Mouse (Mus musculus) hindbrain, embryonic 15.5 days (tissue): ENCODE data around the gene Morc4. TPM values are rescaled to one million over a fixed set of nuclear protein-coding genes. Genes with fewer than 3 reads are reported as not detected.

Experiments used
- ATAC-seq: fragments of 200-750 bp; cut with Nextera tagmentation; 2 replicates; pipeline ENCODE4 v1.8.0; 2017; ENCODE audit warnings: low read depth, moderate number of reproducible peaks, moderate TSS enrichment; ENCODE audit not compliant: low FRiP score
- H3K27ac ChIP-seq: fragments of 300-500 bp; sonication (generic); replicated peaks from 2 replicates; pipeline ENCODE4 v1.5.1; 2015; ENCODE audit warnings: mild to moderate bottlenecking, inconsistent platforms
- H3K27me3 ChIP-seq: fragments of 300-500 bp; sonication (generic); 2 replicates; pipeline ENCODE4 v1.6.1; 2015; ENCODE audit warnings: control low read depth, inconsistent platforms
- H3K36me3 ChIP-seq: fragments of 300-500 bp; sonication (generic); 2 replicates; pipeline ENCODE4 v1.6.1; 2015; ENCODE audit warnings: control low read depth, inconsistent platforms
- H3K4me1 ChIP-seq: fragments of 300-500 bp; sonication (generic); replicated peaks from 2 replicates; pipeline ENCODE4 v1.6.1; 2015; ENCODE audit warnings: control low read depth, inconsistent platforms
- H3K4me2 ChIP-seq: fragments of 300-500 bp; sonication (generic); 2 replicates; pipeline ENCODE4 v1.6.1; 2015; ENCODE audit warnings: moderate library complexity, mild to moderate bottlenecking, inconsistent platforms
- H3K4me3 ChIP-seq: fragments of 300-500 bp; sonication (generic); 2 replicates; pipeline ENCODE4 v1.5.1; 2015; ENCODE audit warnings: mild to moderate bottlenecking, inconsistent platforms
- H3K9ac ChIP-seq: fragments of 300-500 bp; sonication (generic); 2 replicates; pipeline ENCODE4 v1.6.1; 2015; ENCODE audit warnings: inconsistent platforms
- H3K9me3 ChIP-seq: fragments of 300-500 bp; sonication (generic); 2 replicates; pipeline ENCODE4 v1.6.1; 2016; ENCODE audit warnings: control low read depth, inconsistent platforms
- WGBS: fragments of 180-500 bp; shearing (Covaris S2); methylation state at CpG from one replicate; pipeline ENCODE4 v1.1.7; 2015; 5-methylcytosine and 5-hydroxymethylcytosine counted together
- polyA plus RNA-seq: library from polyadenylated mRNA; unstranded; fragments of >200 nt; fragmentation: Nextera tagmentation; extraction: Ambion mirVana; gene quantifications from 2 replicates; pipeline ENCODE4 v1.2.1, GENCODE M21; 2015

Morc4 gene
- polyA plus RNA-seq, 1 experiment from 2014 or later, result 2.4 TPM

DNA sequence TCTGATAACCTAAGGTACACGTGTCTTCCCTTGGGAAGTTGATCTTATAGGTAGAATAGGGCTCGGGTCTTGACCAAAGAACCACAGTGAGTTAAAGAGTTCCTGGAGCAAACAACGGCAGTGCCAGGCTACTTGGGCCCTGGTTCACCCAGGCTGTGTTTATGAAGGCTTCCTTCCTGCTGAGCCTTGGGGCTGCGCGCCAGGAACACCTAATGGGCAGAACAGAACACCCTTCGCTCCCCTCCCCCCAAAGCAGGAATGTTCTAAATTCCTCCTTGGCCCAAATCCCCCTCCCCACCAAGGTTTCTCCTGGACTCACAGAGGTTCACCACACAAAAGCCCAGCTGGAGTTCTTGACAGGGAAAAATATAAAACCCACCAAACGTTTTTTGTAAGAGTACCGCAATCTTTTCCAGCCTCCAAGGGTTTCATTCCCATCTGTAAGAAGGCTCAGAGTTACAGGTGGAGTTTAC, 71.0 kb downstream of the Morc4 start, which contains the start of gene Cldn2:
Cldn2 (plus strand) TSS at position 423 of the 473 bp plus-strand sequence.
- no peaks in the 10 kb centered on the region for H3K4me1 ChIP-seq
- H3K27ac ChIP-seq, result no peak within 1 kb of the TSS
- no peak within 1 kb of the TSS for H3K4me2 ChIP-seq
- no peak within 1 kb of the TSS for H3K9ac ChIP-seq
- no peak within 1 kb of the TSS for H3K4me3 ChIP-seq
- H3K36me3 ChIP-seq, result no peaks in the 10 kb centered on the region
- no peaks in the 10 kb centered on the region for H3K27me3 ChIP-seq
- no peaks in the 10 kb centered on the region for H3K9me3 ChIP-seq
- 65% methylated on average over 8 of the region's 8 CpGs for WGBS
- no peak for ATAC-seq

GRCm38 (mm10) chrX:139799953-139800352, 71.5 kb downstream of the Morc4 start:
- ATAC-seq, result no peak
- H3K9me3 ChIP-seq, result no peaks in the 10 kb centered on the region
- H3K4me2 ChIP-seq, result no peak overlapping the region
- no peak overlapping the region for H3K9ac ChIP-seq
- no peak overlapping the region for H3K4me3 ChIP-seq
- no peaks in the 10 kb centered on the region for H3K36me3 ChIP-seq
- WGBS, result 86% methylated on average over 3 of the region's 3 CpGs
- no peaks in the 10 kb centered on the region for H3K4me1 ChIP-seq
- no peaks in the 10 kb centered on the region for H3K27me3 ChIP-seq
- no peak overlapping the region for H3K27ac ChIP-seq

DNA sequence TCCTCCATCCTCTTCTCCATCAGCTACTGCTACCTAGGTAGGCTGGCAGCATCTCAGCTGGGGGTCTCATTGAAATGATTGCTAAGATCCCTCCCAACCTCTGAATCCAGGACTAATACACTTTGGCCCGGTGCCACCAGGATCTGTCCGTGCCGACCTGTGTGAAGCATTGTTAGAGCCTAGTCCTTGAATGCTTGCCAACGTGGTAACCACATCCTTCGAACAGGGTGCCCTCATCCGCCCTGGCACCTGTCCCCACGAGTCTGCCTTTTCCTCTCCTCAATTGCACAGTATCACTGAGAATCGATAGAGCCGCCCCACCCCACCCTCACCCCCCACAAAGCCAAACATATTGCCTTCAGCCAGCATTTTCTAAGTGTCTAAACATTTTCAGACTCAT, 73.6 kb downstream of the Morc4 start:
- Histone ChIP-seq H3K4me1 (no peaks in the 10 kb centered on the region), H3K27ac (no peak overlapping the region), H3K27me3 (no peaks in the 10 kb centered on the region), H3K4me2 (no peak overlapping the region), H3K36me3 (no peaks in the 10 kb centered on the region), H3K4me3 (no peak overlapping the region), H3K9ac (no peak overlapping the region), H3K9me3 (no peaks in the 10 kb centered on the region)
- 70% methylated on average over 9 of the region's 9 CpGs for WGBS
- no peak for ATAC-seq

- 85% methylated on average over 6 of the region's 6 CpGs for WGBS
- no peak overlapping the region for H3K27ac ChIP-seq
These were observed 75.4 kb downstream of the Morc4 start for GRCm38 (mm10) chrX:139796037-139796436.

DNA sequence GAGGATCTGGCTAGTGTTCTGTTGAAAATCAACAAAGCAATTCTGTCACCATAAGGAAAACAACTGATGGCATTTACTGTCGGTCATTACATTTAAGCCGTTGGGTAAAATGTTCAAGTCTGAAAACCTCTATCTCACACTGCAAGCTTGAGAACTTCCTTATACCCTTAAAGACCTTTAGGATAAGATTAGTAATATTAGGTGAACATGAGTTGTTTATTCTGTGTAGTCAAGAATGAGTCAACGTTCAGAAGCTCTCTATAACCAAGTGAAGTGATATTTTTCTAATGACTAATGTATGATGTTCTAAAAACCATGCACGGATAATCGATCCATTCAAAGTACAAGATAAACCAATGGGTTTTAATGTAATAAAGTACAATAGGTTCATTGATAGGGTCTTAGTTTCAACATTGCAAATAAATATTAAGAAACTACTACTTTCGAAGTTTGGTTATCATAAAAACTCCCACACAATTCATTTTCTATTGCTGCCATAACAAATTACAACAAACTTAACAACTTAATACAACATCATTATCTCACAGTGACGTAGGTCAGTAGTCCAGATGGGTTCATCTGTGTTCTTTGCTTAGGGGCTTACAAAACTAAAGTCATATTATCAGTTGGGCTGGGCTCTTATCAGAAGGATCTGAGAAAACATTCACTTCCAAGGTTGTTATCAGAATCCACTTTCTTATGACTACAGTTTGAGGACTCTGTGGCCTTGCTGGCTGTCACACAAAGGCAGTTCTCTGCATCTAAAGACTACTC, 77.2 kb downstream of the Morc4 start:
- Histone ChIP-seq H3K4me2 (no peak overlapping the region), H3K27ac (no peak overlapping the region), H3K36me3 (no peaks in the 10 kb centered on the region), H3K4me3 (no peak overlapping the region), H3K27me3 (0 out of 2 replicates have a peak, but pooled peaks cover 2% of the 10 kb centered on the region), H3K9me3 (no peaks in the 10 kb centered on the region), H3K4me1 (no peaks in the 10 kb centered on the region), H3K9ac (no peak overlapping the region)
- no peak for ATAC-seq
- WGBS, result 86% methylated on average over 7 of the region's 7 CpGs

More at GRCm38 (mm10) chrX:139796037-139796436, 75.4 kb downstream of the Morc4 start:
- no peaks in the 10 kb centered on the region for H3K36me3 ChIP-seq
- no peak for ATAC-seq
- no peak overlapping the region for H3K9ac ChIP-seq
- no peaks in the 10 kb centered on the region for H3K9me3 ChIP-seq
- H3K4me3 ChIP-seq, result no peak overlapping the region
- H3K4me1 ChIP-seq, result no peaks in the 10 kb centered on the region
- no peak overlapping the region for H3K4me2 ChIP-seq
- no peaks in the 10 kb centered on the region for H3K27me3 ChIP-seq

- H3K36me3 ChIP-seq, result no peaks in the 10 kb centered on the region
- H3K4me3 ChIP-seq, result no peak overlapping the region
- H3K4me2 ChIP-seq, result no peak overlapping the region
- ATAC-seq, result no peak
- H3K27ac ChIP-seq, result no peak overlapping the region
- H3K4me1 ChIP-seq, result no peaks in the 10 kb centered on the region
- H3K9ac ChIP-seq, result no peak overlapping the region
- 44% methylated on average over 1 of the region's 1 CpGs for WGBS
- no peaks in the 10 kb centered on the region for H3K9me3 ChIP-seq
- peaks cover 4% of the 10 kb centered on the region; the same call in 1 of the 2 replicates for H3K27me3 ChIP-seq
These were observed 85.7 kb downstream of the Morc4 start for GRCm38 (mm10) chrX:139785764-139786163.

GRCm38 (mm10) chrX:139783045-139783422, 88.4 kb downstream of the Morc4 start:
- WGBS, result 37% methylated on average over 3 of the region's 3 CpGs

DNA sequence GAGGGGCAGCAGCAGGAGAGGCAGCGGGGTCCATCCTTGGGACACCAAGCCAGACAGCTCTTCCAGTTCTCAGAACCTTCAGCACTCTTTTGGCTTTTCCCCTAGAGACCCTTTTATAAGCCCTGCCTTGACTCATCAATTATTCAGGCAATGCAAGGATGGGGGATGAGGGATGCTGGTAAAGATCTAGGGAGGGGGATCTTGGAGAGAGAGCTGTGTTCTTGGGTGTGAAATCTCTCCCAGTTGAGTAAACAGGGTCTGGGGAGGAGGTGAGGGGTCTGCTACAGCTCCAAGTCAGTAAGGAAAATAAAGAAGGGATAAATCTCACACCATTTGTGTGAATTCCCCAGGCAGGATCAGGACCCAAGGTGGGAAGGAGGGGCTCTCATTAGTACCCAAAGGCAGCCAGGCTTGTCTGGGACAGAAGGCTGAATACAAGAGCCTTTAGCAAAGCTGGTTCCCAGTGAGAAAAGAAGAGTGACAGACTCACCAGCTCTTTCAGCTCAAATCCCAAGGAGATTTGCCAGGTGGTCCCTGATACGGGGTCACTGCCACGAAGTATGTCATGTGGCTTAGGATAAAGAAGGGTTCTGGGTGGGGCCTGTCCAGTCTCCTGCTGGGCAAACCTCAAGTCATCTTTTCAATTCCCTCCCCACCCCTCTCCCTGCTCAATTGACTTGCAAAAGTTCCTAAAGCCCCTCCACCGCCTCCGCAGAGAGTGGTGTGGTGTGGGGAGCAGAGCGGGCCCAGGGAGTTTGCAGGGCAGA, 89.0 kb downstream of the Morc4 start, which contains the start of gene Ripply1:
Ripply1 (minus strand) TSS at position 76 of the 767 bp plus-strand sequence.
- Histone ChIP-seq H3K4me2 (no peak within 1 kb of the TSS), H3K4me3 (no peak within 1 kb of the TSS), H3K27me3 (peaks cover 6% of the 10 kb centered on the region; the same call in 1 of the 2 replicates), H3K4me1 (no peaks in the 10 kb centered on the region), H3K27ac (no peak within 1 kb of the TSS), H3K36me3 (no peaks in the 10 kb centered on the region), H3K9ac (no peak within 1 kb of the TSS), H3K9me3 (no peaks in the 10 kb centered on the region)
- 24% methylated on average over 6 of the region's 6 CpGs for WGBS
- peak; percentile 45 for ATAC-seq

More at GRCm38 (mm10) chrX:139783045-139783422, 88.4 kb downstream of the Morc4 start:
- Histone ChIP-seq H3K27ac (no peak overlapping the region), H3K9ac (no peak overlapping the region), H3K4me1 (no peaks in the 10 kb centered on the region), H3K4me2 (no peak overlapping the region), H3K4me3 (no peak overlapping the region), H3K9me3 (no peaks in the 10 kb centered on the region), H3K36me3 (no peaks in the 10 kb centered on the region), H3K27me3 (peaks cover 6% of the 10 kb centered on the region; the same call in 1 of the 2 replicates)
- ATAC-seq, result no peak

- Histone ChIP-seq H3K27ac (no peak overlapping the region), H3K36me3 (no peaks in the 10 kb centered on the region), H3K9ac (no peak overlapping the region), H3K9me3 (no peaks in the 10 kb centered on the region), H3K4me3 (no peak overlapping the region), H3K27me3 (peaks cover 6% of the 10 kb centered on the region; the same call in 1 of the 2 replicates), H3K4me1 (no peaks in the 10 kb centered on the region), H3K4me2 (no peak overlapping the region)
- WGBS, result 82% methylated on average over 4 of the region's 4 CpGs
- ATAC-seq, result no peak
These were observed 89.9 kb downstream of the Morc4 start for GRCm38 (mm10) chrX:139781563-139781962.

DNA sequence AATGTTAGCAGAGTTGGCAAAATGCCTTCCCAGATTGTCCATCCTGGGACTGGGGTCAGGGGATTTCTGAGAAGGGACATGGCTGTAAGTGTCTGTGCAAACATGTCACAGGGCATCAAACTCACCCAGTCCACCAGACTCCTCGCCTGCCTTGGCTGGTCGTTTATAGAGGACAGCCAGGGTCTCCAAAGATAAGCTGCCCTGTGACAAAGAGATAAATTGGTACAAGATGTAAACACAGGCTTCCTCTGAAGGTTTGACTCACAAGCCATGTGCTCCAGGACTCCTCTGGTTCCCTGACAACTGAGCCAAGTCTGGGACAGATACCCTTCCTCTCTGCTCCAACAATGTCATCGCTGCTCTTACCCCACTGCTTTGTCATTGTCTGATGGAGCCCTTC, 90.5 kb downstream of the Morc4 start:
- no peak for ATAC-seq
- Histone ChIP-seq H3K4me3 (no peak overlapping the region), H3K27ac (no peak overlapping the region), H3K27me3 (0 out of 2 replicates have a peak, but pooled peaks cover 6% of the 10 kb centered on the region), H3K9me3 (no peaks in the 10 kb centered on the region), H3K4me1 (no peaks in the 10 kb centered on the region), H3K36me3 (no peaks in the 10 kb centered on the region), H3K4me2 (no peak overlapping the region), H3K9ac (no peak overlapping the region)
- WGBS, result 80% methylated on average over 3 of the region's 3 CpGs

DNA sequence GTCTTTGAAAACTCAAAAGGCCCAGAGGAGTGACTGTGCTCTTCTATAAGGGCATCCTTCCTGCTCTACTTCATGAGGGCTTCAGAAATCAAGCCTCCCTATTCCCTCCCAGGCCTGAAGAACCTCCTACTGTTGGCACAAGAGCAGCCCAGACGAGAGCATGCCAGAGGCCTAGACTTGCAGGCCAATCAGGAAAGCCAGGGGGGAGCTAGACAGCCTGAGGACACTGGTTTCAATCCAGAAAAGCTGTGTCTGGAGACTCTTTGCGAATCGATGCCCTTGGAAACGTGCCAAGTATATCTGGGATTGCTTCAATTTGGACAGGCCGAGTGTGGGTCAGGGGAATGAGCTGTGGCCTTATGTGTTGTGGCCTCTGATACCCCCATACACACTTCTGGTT, 92.1 kb downstream of the Morc4 start:
- WGBS, result 69% methylated on average over 5 of the region's 5 CpGs
- H3K9me3 ChIP-seq, result no peaks in the 10 kb centered on the region
- H3K4me3 ChIP-seq, result no peak overlapping the region
- no peak overlapping the region for H3K9ac ChIP-seq
- H3K27me3 ChIP-seq, result 0 out of 2 replicates have a peak, but pooled peaks cover 2% of the 10 kb centered on the region
- no peak for ATAC-seq
- H3K36me3 ChIP-seq, result no peaks in the 10 kb centered on the region
- no peaks in the 10 kb centered on the region for H3K4me1 ChIP-seq
- no peak overlapping the region for H3K4me2 ChIP-seq
- no peak overlapping the region for H3K27ac ChIP-seq

DNA sequence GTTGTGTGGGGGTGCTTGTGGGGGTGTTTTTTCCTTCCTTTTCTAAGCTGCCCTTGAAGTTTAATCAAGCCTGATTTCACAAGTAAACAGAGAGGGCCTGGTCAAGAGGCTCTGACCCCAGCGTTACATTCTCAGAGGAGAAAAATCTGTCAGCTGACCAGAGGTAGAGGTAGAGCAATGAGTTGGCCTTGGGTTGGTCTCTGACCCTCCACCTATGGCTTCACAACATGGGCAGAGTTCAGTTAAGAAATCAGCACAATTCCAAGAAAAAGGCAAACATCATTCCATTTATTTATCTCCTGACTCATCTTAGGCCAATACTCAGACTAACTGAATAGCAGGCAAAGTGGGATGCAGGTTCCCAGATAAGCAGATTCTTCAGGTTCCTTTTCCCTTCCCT, 92.6 kb downstream of the Morc4 start:
- H3K27ac ChIP-seq, result no peak overlapping the region
- no peaks in the 10 kb centered on the region for H3K9me3 ChIP-seq
- no peak overlapping the region for H3K4me2 ChIP-seq
- H3K36me3 ChIP-seq, result no peaks in the 10 kb centered on the region
- no peak overlapping the region for H3K4me3 ChIP-seq
- 0 out of 2 replicates have a peak, but pooled peaks cover 2% of the 10 kb centered on the region for H3K27me3 ChIP-seq
- no peaks in the 10 kb centered on the region for H3K4me1 ChIP-seq
- 83% methylated on average over 1 of the region's 1 CpGs for WGBS
- no peak for ATAC-seq
- no peak overlapping the region for H3K9ac ChIP-seq
